Mouse (Mus musculus) layer of hippocampus, adult 2 months (tissue): Measurements from ENCODE around the gene Cask. TPM values are rescaled to one million over a fixed set of nuclear protein-coding genes. Genes with fewer than 3 reads are reported as not detected.

Experiments used
- DNase-seq, 2 experiments: peaks; one replicate each; pipeline ENCODE4 v3.0.0; 2022; ENCODE audit warnings: low spot score in 2 of 2
- H3K27ac ChIP-seq: fragments of 200-600 bp; 2 replicates; pipeline ENCODE4 v1.8.1; 2022
- H3K4me3 ChIP-seq: fragments of 200-600 bp; 2 replicates; pipeline ENCODE4 v1.8.1; 2022; ENCODE audit warnings: mild to moderate bottlenecking
- CTCF ChIP-seq: fragments of 200-600 bp; conservative IDR thresholded peaks from 2 replicates; pipeline ENCODE4 v1.8.1; 2022; ENCODE audit warnings: antibody characterized with exemption, mild to moderate bottlenecking, moderate library complexity
- total RNA-seq, 2 experiments: library from RNA; stranded (reverse); gene quantifications; 2 replicates each; pipeline ENCODE4 v1.2.3; 2021

Cask gene
- total RNA-seq, 2 experiments from 2014 or later = 78.2 to 80.6 TPM

GRCm38 (mm10) chrX:13518781-13519407, 332.3 kb downstream of the Cask start:
- Histone ChIP-seq H3K4me3 (no peak overlapping the region), H3K27ac (peak overlapping the region; percentile 78)
- no peak for TF ChIP-seq CTCF
- DNase-seq = no peak

GRCm38 (mm10) chrX:13518019-13518418, 333.1 kb downstream of the Cask start:
- peak overlapping the region; percentile 78 for H3K27ac ChIP-seq

GRCm38 (mm10) chrX:13516451-13516850, 334.7 kb downstream of the Cask start:
- no peak for TF ChIP-seq CTCF
- no peak overlapping the region for H3K4me3 ChIP-seq
- no peak for DNase-seq
- no peak overlapping the region for H3K27ac ChIP-seq

More at GRCm38 (mm10) chrX:13518019-13518418, 333.1 kb downstream of the Cask start:
- H3K4me3 ChIP-seq = no peak overlapping the region
- DNase-seq = no peak
- no peak for TF ChIP-seq CTCF

GRCm38 (mm10) chrX:13513864-13514263, 337.3 kb downstream of the Cask start:
- Histone ChIP-seq H3K27ac (no peak overlapping the region), H3K4me3 (no peak overlapping the region)
- no peak for TF ChIP-seq CTCF
- DNase-seq = no peak

- Histone ChIP-seq H3K4me3 (no peak overlapping the region), H3K27ac (no peak overlapping the region)
- no peak for DNase-seq
- TF ChIP-seq CTCF = peak; percentile 65
Measured at GRCm38 (mm10) chrX:13513127-13513526, 338.0 kb downstream of the Cask start.

- Histone ChIP-seq H3K27ac (no peak overlapping the region), H3K4me3 (no peak overlapping the region)
- no peak for DNase-seq
- no peak for TF ChIP-seq CTCF
Measured at GRCm38 (mm10) chrX:13506376-13506775, 344.8 kb downstream of the Cask start.

GRCm38 (mm10) chrX:13504389-13504788, 346.8 kb downstream of the Cask start:
- no peak overlapping the region for H3K4me3 ChIP-seq
- no peak for TF ChIP-seq CTCF
- no peak for DNase-seq
- H3K27ac ChIP-seq = no peak overlapping the region

- Histone ChIP-seq H3K4me3 (no peak overlapping the region), H3K27ac (peak overlapping the region; percentile 68)
- no peak for DNase-seq
- TF ChIP-seq CTCF = no peak
Measured at GRCm38 (mm10) chrX:13502862-13503375, 348.2 kb downstream of the Cask start.

- DNase-seq = no peak
- TF ChIP-seq CTCF = no peak
- H3K4me3 ChIP-seq = no peak overlapping the region
- H3K27ac ChIP-seq = no peak overlapping the region
Measured at GRCm38 (mm10) chrX:13500284-13500683, 350.9 kb downstream of the Cask start.

- DNase-seq = no peak
- no peak overlapping the region for H3K27ac ChIP-seq
- TF ChIP-seq CTCF = no peak
- no peak overlapping the region for H3K4me3 ChIP-seq
Measured at GRCm38 (mm10) chrX:13494892-13495703, 356.1 kb downstream of the Cask start.

GRCm38 (mm10) chrX:13492922-13493321, 358.2 kb downstream of the Cask start:
- TF ChIP-seq CTCF = no peak
- Histone ChIP-seq H3K27ac (no peak overlapping the region), H3K4me3 (no peak overlapping the region)
- DNase-seq = no peak

GRCm38 (mm10) chrX:13490941-13491340, 360.2 kb downstream of the Cask start:
- TF ChIP-seq CTCF = no peak
- Histone ChIP-seq H3K27ac (no peak overlapping the region), H3K4me3 (no peak overlapping the region)
- DNase-seq = no peak

GRCm38 (mm10) chrX:13489761-13490160, 361.4 kb downstream of the Cask start:
- H3K27ac ChIP-seq = no peak overlapping the region
- no peak for TF ChIP-seq CTCF
- no peak overlapping the region for H3K4me3 ChIP-seq
- no peak for DNase-seq
